Mouse (Mus musculus): ENCODE data around the gene Snrpn.

DNA sequence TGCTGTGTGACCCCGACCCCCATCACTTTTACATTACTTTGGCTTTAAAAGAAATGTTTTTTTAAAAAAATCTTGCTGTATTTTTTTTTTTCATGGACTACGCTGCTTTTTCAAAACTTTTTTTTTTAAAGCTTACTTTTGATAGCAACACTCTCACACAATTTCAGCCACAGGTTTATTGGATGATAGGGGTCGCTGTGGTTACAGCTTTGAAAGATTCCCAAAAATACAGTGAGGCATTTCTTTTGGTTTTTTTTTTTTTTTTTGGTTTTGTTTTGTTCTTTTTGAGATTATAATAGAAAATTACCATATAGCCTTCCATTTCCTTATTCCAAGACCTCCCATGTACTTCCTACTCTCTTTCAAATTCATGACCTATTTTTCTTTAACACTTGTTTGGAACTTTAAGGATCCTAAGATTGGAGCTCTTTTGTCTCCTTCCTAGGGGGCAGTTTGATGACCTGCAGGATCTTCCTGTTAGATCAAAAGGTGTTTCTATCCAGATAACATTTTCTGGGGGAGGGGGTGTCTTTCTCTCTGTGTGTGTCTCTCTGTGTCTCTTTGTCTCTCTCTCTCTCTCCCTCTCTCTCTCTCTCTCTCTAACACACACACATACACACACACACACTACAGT, 132.2 kb downstream of the Snrpn start:
- TF ChIP-seq CTCF (conservative IDR thresholded peaks at IDR 0.05; ENCODE audit: low read length) (no peak; the same call in 1 of the 2 replicates), POU5F1 (IDR thresholded peaks at IDR 0.05; ENCODE audit: borderline replicate concordance, low read length) (no peak)
